Mouse (Mus musculus) heart, adult 18-20 months (tissue): ENCODE data around the gene Gm45062. TPM values are rescaled to one million over a fixed set of nuclear protein-coding genes. Genes with fewer than 3 reads are reported as not detected.

Experiments
- DNase-seq, 2 experiments: peaks; one replicate each; pipeline ENCODE4 v3.0.0; 2021 to 2022; ENCODE audit warnings: mixed read lengths in 1 of 2
- total RNA-seq, 2 experiments: library from RNA; stranded (reverse); gene quantifications; 2 replicates each; pipeline ENCODE4 v1.2.3; 2021

The Gm45062 gene
- total RNA-seq, 2 experiments from 2014 or later = not detected

DNA sequence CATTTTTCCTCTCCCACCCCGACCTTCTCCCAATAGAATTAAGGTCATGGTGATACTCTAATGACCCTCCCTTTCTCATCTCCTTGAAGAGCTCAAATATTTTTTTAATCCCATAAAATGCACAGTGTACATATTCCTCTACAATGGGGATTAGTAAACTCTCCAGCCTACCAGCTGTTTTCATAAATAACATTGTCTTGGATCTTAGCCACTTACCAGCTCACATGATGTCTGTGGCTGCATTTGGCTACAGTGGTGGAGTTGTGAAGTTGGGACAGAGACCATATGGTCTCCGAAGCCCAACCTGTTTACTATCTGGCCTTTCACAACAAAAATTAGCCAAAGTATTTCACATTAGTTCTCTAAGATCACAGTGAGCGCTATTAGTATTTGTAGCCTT lies 111.4 kb downstream of the Gm45062 start:
- peak; percentile 39 to 40 for DNase-seq

DNA sequence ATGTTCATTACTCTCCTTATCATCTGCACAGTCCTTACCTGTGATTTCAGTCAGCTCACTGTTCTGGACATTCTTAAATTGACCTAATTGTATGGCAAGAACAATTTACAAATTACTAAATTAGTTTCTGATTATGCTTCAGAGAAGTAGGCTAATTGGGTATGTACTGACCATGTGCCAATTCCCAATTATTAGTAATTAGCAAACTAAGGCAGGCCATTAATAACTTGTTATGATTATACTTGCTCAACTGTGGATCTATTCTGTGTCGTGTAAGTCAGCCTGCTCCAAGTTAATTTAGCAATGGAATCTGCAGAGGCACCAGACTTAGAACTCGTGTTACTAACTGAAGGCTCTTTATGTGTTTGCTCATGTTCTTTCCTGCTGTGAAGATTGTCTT lies 113.8 kb downstream of the Gm45062 start:
- no peak for DNase-seq

DNA sequence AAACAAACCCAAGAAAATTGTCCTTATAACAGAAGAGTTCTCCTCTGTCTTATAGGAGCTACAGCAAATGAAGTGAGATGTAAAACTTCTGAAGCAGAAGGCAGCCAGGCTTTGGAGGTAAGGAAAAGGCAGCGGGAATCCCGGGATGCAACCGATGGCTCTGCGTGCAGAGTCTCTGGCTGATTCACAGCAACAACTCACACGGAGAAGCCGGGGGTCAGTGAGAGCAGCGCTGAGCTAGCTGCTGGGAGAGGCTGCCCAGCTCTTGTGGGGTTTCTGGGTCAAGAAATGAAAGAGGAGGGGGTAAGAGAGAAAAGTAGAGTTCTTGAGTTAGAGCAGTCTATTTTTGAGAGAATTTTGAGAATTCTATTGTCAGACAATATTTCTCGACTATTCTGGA lies 114.6 kb downstream of the Gm45062 start:
- DNase-seq = no peak

DNA sequence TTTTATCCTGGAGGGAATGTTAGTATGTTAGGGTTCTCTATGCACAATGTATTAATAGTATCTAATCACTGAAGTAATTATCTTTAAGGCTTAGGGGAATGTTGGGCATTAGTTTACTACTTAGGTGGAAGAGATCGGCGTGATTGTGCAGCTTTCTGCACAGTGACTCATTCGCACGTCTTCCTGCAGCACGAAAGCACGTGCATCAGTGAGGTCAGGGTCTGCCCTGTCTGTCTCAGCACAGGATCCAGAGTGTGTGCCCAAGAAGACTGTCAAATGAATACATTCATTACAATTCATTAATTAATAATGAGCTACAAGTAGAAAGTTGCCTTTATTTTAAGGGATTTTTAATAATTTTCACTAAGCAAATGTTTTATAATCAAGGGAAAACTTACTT lies 115.0 kb downstream of the Gm45062 start:
- no peak for DNase-seq

DNA sequence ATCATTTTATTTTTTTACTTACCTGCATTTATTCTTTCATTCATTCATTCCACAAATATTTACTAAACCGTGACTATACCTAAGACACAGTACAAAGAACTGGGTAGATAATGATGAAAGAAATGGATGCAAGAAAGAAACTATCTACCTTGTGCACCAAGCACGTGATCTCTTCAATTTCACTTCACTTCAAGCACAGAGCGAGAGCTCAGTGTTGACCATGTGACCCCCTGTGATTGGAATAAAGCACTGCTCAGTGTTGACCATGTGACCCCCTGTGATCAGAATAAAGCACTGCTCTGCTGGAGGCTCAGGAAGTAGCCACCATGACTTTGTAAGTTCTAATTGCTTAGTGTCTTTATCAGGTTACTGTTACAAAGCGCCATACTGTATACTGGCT lies 115.5 kb downstream of the Gm45062 start:
- no peak for DNase-seq

DNA sequence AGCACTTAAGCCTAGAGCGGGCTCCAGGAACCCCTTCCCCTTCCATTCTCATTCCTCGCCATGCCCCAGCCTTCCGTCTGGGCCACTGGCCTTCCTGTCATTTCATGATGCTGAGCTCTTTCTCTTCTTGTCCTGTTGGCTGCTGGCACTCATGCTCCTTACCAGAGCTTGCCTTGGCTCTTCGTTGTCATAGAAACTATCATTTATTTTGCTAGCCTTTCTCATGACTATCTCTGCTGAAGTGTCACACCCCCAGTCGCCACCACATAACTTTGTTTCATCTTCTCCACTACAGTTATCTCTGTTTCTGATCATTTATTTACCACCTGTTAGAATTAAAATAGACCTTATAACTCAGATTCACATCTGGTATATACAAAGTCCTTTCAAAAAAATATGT lies 117.1 kb downstream of the Gm45062 start:
- no peak for DNase-seq

DNA sequence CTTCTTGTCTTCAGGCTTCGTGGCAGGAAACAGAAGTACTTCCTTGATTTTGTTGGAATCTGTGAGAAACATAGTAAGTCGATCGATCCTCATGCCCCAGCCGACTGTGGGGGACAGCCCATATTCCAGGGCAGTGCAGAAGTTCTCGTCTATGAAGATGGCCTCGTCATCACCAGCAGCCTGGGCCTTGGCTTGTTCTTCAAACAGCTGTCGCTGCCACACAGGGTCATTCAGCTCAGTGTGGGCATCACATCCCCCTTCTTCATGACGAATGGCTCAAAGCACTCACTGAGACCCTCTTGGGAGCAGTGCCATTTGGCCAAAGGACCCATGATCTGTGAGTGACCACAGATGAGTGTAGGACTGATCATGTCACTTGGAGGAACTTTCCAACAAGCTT lies 118.4 kb downstream of the Gm45062 start:
- no peak for DNase-seq

- no peak for DNase-seq
These were observed 130.1 kb downstream of the Gm45062 start for GRCm38 (mm10) chr6:8389307-8389706.

- DNase-seq = no peak
These were observed 131.0 kb downstream of the Gm45062 start for GRCm38 (mm10) chr6:8390296-8390695.

GRCm38 (mm10) chr6:8390935-8391334 lies 131.7 kb downstream of the Gm45062 start:
- no peak for DNase-seq

DNA sequence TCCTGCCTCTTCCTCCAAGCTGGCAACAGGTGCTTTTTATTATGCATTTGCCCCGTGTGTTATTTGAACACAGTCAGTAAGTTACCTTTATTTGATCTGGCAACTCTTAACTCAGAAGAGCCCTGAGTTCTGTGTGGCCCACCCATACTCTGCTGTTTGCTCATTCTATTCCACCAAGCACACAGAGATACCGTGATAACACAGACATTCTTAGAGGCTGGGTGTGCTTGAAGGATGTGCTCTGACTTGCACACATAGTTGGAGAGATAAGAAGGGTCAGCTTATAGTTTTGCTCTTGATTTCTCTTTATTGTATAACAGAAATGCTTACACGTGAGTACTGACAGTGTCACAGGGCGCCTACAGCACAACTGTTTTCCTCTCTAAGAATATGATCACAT lies 133.8 kb downstream of the Gm45062 start:
- no peak for DNase-seq

- DNase-seq = no peak
These were observed 134.8 kb downstream of the Gm45062 start for GRCm38 (mm10) chr6:8394044-8394443.

- no peak for DNase-seq
These were observed 135.8 kb downstream of the Gm45062 start for GRCm38 (mm10) chr6:8395061-8395460.

DNA sequence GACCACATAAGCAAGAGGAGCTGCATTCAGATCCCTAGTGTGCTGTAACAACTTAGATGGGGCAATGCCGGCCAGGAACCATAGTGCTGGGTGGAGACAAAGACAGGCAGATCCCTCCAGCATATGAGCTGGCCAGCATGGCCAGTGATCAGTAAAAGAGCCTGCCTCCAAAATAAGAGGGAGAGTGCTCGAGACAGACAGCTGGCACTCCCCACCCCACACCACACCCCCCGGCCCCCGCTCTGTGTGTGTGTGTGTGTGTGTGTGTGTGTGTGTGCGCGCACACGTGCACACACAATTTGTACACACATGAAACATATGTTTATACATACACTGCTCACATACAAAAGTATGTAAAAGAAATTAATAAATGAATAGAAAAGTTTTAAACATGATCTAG lies 138.0 kb downstream of the Gm45062 start:
- DNase-seq = no peak

DNA sequence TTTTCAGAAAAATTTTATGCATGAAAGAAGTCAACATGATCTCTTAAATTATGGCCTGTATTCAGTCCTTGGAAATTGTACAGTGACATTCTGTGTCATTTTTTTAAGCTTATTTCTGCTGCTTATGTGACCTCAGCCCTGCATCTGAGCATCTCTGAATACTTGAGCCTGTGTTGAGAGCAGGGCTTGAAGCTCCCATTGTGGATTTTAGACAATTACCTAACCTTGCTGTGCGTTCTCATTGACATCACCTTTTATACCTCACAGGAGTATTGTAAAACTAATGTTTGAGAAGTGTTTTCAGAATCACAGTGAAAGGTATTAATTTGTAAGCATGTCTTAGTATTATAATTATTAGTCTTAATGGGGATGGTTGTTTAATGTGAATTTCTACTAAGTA lies 140.5 kb downstream of the Gm45062 start:
- DNase-seq = no peak

DNA sequence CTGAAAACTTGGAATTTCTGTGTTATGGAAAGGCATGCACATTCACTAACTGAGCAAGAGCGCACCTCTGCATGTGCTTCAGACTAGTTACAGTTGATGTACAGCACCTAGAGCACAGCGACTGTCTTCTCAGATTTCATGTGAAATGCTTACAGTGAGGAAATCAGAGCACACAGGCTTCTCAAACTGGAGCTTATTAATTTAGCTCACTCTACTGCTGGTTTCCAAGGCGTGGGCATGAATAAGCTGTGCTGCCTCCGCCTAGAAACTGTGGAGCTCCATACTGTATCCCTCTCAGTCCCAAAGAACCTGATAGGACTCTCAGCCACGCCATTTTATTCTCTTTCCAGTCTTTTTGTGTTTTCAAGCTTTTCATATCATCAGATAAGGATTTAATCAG lies 143.9 kb downstream of the Gm45062 start:
- DNase-seq = no peak

GRCm38 (mm10) chr6:8405844-8406243 lies 146.6 kb downstream of the Gm45062 start:
- DNase-seq = no peak

- DNase-seq = no peak
These were observed 149.1 kb downstream of the Gm45062 start for GRCm38 (mm10) chr6:8408332-8408731.

- DNase-seq = no peak
These were observed 150.6 kb downstream of the Gm45062 start for GRCm38 (mm10) chr6:8409865-8410264.

- peak in 1 of 2 experiments; percentile 33 for DNase-seq
These were observed 153.8 kb downstream of the Gm45062 start for GRCm38 (mm10) chr6:8412845-8413598.

DNA sequence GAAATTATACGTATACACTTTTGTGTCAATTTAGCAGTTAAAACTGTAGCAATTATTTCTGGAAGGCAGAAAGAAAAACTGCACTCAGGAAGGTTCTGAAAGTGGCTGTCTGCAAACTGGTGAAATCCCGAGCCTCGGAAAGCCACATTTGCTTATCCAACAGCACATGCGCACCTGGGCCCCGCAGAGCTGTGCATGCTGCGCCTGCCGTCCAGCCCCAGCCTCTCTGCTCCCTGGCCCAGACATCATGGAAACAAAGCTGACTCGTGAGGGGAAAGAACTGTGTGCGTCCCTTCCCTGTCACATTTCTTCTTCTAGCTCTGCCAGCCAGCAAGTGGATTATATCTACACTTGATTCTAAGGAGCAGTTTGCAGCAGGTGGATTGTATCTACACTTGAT lies 154.8 kb downstream of the Gm45062 start:
- no peak for DNase-seq

DNA sequence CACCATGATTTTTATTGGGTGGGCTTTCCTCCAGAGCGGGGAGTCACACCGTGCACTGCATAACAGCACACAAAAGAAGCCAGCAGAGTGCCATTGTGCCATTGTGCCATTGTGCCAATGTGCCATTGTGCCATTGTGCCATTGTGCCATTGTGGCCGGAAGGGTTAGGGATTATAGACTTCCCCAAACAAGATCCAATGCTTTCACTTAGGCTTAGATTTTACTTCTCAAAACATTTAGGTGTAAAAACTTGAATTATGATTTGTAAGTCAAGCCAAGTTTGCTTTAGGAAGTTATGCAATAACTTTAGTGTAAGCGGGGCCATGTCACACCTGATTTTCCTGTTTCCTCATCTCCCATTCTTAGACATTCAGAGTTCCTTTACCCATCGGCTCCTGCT lies 156.6 kb downstream of the Gm45062 start:
- no peak for DNase-seq

- DNase-seq = no peak
These were observed 157.7 kb downstream of the Gm45062 start for GRCm38 (mm10) chr6:8416802-8417569.
